Mouse (Mus musculus): Measurements from ENCODE around the gene Hbp1.

GRCm38 (mm10) chr12:31938391-31938997 lies 11.8 kb downstream of the Hbp1 start:
- TF ChIP-seq CTCF (IDR thresholded peaks at IDR 0.05; ENCODE audit: control insufficient read depth, insufficient read depth, insufficient replicate concordance, low read depth, low read length) (no peak), POLR2A (IDR thresholded peaks at IDR 0.05; ENCODE audit: control insufficient read depth, low read depth, low read length) (no peak)

Data from testis, adult 2 months (tissue).